Mouse (Mus musculus) left cerebral cortex, postnatal 36 days (tissue): ENCODE data around the gene Rell1. TPM values are rescaled to one million over a fixed set of nuclear protein-coding genes. Genes with fewer than 3 reads are reported as not detected.

Source experiments
- total RNA-seq, 2 experiments: library from RNA; stranded (reverse); gene quantifications; 2 replicates each; pipeline ENCODE4 v1.2.3; 2021

Rell1 gene
- total RNA-seq, 2 experiments from 2014 or later = 12.5 to 15.4 TPM

Other genes starting within 250 kb of the Rell1 start
- gene 0610040J01Rik, start 156.5 kb downstream of the Rell1 start, total RNA-seq = 1 to 10 TPM; 4.3 to 6.2 TPM
- gene Pgm2, start 124.1 kb upstream of the Rell1 start, total RNA-seq = 10 to 100 TPM; 10.4 to 10.7 TPM
- 10 to 100 TPM; 15.6 to 19.5 TPM for gene Tbc1d1, start 187.4 kb upstream of the Rell1 start, total RNA-seq